Mouse (Mus musculus): ENCODE results near the gene Gpr26.

DNA sequence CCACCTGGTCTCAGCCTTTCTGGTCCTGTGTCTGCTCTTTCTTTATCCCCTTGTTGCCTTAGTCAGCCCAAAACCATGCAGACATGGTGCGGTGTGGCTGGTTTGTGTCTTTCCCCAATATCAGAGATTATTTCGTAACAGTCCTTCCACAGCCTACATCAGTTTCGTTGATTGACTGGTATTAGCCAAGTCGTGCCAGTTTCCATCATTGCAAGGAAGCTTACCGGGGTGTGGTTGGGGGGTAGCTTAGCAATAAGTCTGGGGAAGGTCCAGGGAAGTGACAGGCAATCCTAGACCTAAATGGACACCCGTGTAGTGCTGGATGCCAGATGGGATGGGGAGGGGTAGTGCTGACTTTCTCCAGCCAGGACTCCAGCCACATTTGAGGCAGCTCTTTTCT is 59.3 kb downstream of the Gpr26 start:
- TF ChIP-seq CTCF (conservative IDR thresholded peaks at IDR 0.05 in 1 of 2, IDR thresholded peaks at IDR 0.05 in 1 of 2; ENCODE audit: low read depth in 2 of 2, low read length in 2 of 2) (no peak), SIN3A (IDR thresholded peaks at IDR 0.05; ENCODE audit: low read length) (no peak), POLR2A (IDR thresholded peaks at IDR 0.05; ENCODE audit: low read depth, low read length) (no peak), EP300 (IDR thresholded peaks at IDR 0.05; ENCODE audit: low read length) (no peak), TCF12 (IDR thresholded peaks at IDR 0.05; ENCODE audit: low read depth, low read length) (no peak), SMC3 (IDR thresholded peaks at IDR 0.05; ENCODE audit: low read depth, low read length) (no peak), E2F4 (IDR thresholded peaks at IDR 0.05; ENCODE audit: insufficient replicate concordance, low read depth, low read length) (no peak), GABPA (IDR thresholded peaks at IDR 0.05; ENCODE audit: insufficient replicate concordance, low read depth, low read length) (no peak), HCFC1 (IDR thresholded peaks at IDR 0.05; ENCODE audit: low read depth, low read length) (no peak), UBTF (IDR thresholded peaks at IDR 0.05; ENCODE audit: low read depth, low read length) (no peak), USF1 (IDR thresholded peaks at IDR 0.05; ENCODE audit: low read depth, low read length) (no peak)

All from CH12.LX (cell line).